Mouse (Mus musculus): ENCODE results near the gene Prmt1. TPM values are rescaled to one million over a fixed set of nuclear protein-coding genes. Genes with fewer than 3 reads are reported as not detected.
A peak's percentile ranks its signal among the peaks of the same experiment; 100 is the strongest.

Gene Prmt1
- polyA plus RNA-seq, 1 experiment from 2014 or later, result 186 TPM

- H3K36me3 ChIP-seq (ENCODE audit: control insufficient read depth, insufficient read depth, low read length), result peaks cover 18% of the 10 kb centered on the region
- peak within 1 kb of the TSS; percentile 96 for H3K27ac ChIP-seq (ENCODE audit: low read depth, low read length)
- DNase-seq (ENCODE audit: low spot score) (peak; percentile 99), ATAC-seq (replicated peaks; ENCODE audit: low FRiP score) (peak; percentile 84)
- H3K4me3 ChIP-seq (ENCODE audit: low read depth, low read length), result peak within 1 kb of the TSS; percentile 92
- H3K9ac ChIP-seq (ENCODE audit: low read depth, low read length), result peak within 1 kb of the TSS; percentile 96
- WGBS, result under 1% methylated on average over 68 of the region's 69 CpGs
- peak within 1 kb of the TSS; percentile 86 for H3K4me2 ChIP-seq
- 0 out of 2 replicates have a peak, but pooled peaks cover 5% of the 10 kb centered on the region for H3K27me3 ChIP-seq (replicated peaks; ENCODE audit: control insufficient read depth, insufficient read depth, low read length)
- H3K4me1 ChIP-seq (replicated peaks; ENCODE audit: control insufficient read depth, insufficient read depth, low read length), result peaks cover 26% of the 10 kb centered on the region
- no peaks in the 10 kb centered on the region for H3K9me3 ChIP-seq (ENCODE audit: control insufficient read depth, low read length)
Measured at GRCm38 (mm10) chr7:45015957-45016612, 29.7 kb upstream of the Prmt1 start, which contains the start of gene Scaf1. Scaf1 (minus strand) TSS chr7:45016363.

GRCm38 (mm10) chr7:45015344-45015956, 29.1 kb upstream of the Prmt1 start:
- peaks cover 26% of the 10 kb centered on the region for H3K4me1 ChIP-seq (replicated peaks; ENCODE audit: control insufficient read depth, insufficient read depth, low read length)
- WGBS, result 1% methylated on average over 20 of the region's 20 CpGs
- DNase-seq (ENCODE audit: low spot score), result no peak

GRCm38 (mm10) chr7:45014096-45014451, 27.7 kb upstream of the Prmt1 start:
- no peaks in the 10 kb centered on the region for H3K9me3 ChIP-seq (ENCODE audit: control insufficient read depth, low read length)
- no peak overlapping the region for H3K27ac ChIP-seq (ENCODE audit: low read depth, low read length)
- H3K9ac ChIP-seq (ENCODE audit: low read depth, low read length), result no peak overlapping the region
- no peak for DNase-seq (ENCODE audit: low spot score)
- ATAC-seq (replicated peaks; ENCODE audit: low FRiP score), result no peak
- peaks cover 32% of the 10 kb centered on the region for H3K36me3 ChIP-seq (ENCODE audit: control insufficient read depth, insufficient read depth, low read length)
- H3K4me3 ChIP-seq (ENCODE audit: low read depth, low read length), result no peak overlapping the region
- H3K27me3 ChIP-seq (replicated peaks; ENCODE audit: control insufficient read depth, insufficient read depth, low read length), result no peaks in the 10 kb centered on the region
- 92% methylated on average over 3 of the region's 3 CpGs for WGBS
- no peak overlapping the region for H3K4me2 ChIP-seq
- H3K4me1 ChIP-seq (replicated peaks; ENCODE audit: control insufficient read depth, insufficient read depth, low read length), result peaks cover 25% of the 10 kb centered on the region

More at GRCm38 (mm10) chr7:45015344-45015956, 29.1 kb upstream of the Prmt1 start:
- H3K27me3 ChIP-seq (replicated peaks; ENCODE audit: control insufficient read depth, insufficient read depth, low read length), result 0 out of 2 replicates have a peak, but pooled peaks cover 3% of the 10 kb centered on the region
- peak overlapping the region; percentile 96 for H3K9ac ChIP-seq (ENCODE audit: low read depth, low read length)
- peaks cover 19% of the 10 kb centered on the region for H3K36me3 ChIP-seq (ENCODE audit: control insufficient read depth, insufficient read depth, low read length)
- ATAC-seq (replicated peaks; ENCODE audit: low FRiP score), result no peak
- H3K4me2 ChIP-seq, result peak overlapping the region; percentile 86
- peak overlapping the region; percentile 92 for H3K4me3 ChIP-seq (ENCODE audit: low read depth, low read length)
- peak overlapping the region; percentile 95 for H3K27ac ChIP-seq (ENCODE audit: low read depth, low read length)
- no peaks in the 10 kb centered on the region for H3K9me3 ChIP-seq (ENCODE audit: control insufficient read depth, low read length)

- peak overlapping the region; percentile 21; the same call in 1 of the 2 replicates for H3K4me2 ChIP-seq
- H3K36me3 ChIP-seq (ENCODE audit: control insufficient read depth, insufficient read depth, low read length), result peaks cover 37% of the 10 kb centered on the region
- peaks cover 23% of the 10 kb centered on the region for H3K4me1 ChIP-seq (replicated peaks; ENCODE audit: control insufficient read depth, insufficient read depth, low read length)
- DNase-seq (ENCODE audit: low spot score) (no peak), ATAC-seq (replicated peaks; ENCODE audit: low FRiP score) (no peak)
- no peak overlapping the region for H3K4me3 ChIP-seq (ENCODE audit: low read depth, low read length)
- 95% methylated on average over 16 of the region's 16 CpGs for WGBS
- H3K27me3 ChIP-seq (replicated peaks; ENCODE audit: control insufficient read depth, insufficient read depth, low read length), result no peaks in the 10 kb centered on the region
- no peak overlapping the region for H3K27ac ChIP-seq (ENCODE audit: low read depth, low read length)
- H3K9me3 ChIP-seq (ENCODE audit: control insufficient read depth, low read length), result no peaks in the 10 kb centered on the region
- H3K9ac ChIP-seq (ENCODE audit: low read depth, low read length), result no peak overlapping the region; the same call in 1 of the 2 replicates
Measured at GRCm38 (mm10) chr7:45013366-45014095, 27.2 kb upstream of the Prmt1 start.

GRCm38 (mm10) chr7:45012824-45013223, 26.5 kb upstream of the Prmt1 start:
- Histone ChIP-seq H3K4me3 (ENCODE audit: low read depth, low read length) (no peak overlapping the region), H3K27ac (ENCODE audit: low read depth, low read length) (no peak overlapping the region), H3K4me2 (0 out of 2 replicates have a peak overlapping the region, but pooled peaks have one; percentile 21), H3K9me3 (ENCODE audit: control insufficient read depth, low read length) (no peaks in the 10 kb centered on the region), H3K27me3 (replicated peaks; ENCODE audit: control insufficient read depth, insufficient read depth, low read length) (no peaks in the 10 kb centered on the region), H3K9ac (ENCODE audit: low read depth, low read length) (no peak overlapping the region; the same call in 1 of the 2 replicates), H3K4me1 (replicated peaks; ENCODE audit: control insufficient read depth, insufficient read depth, low read length) (peaks cover 23% of the 10 kb centered on the region), H3K36me3 (ENCODE audit: control insufficient read depth, insufficient read depth, low read length) (peaks cover 44% of the 10 kb centered on the region)
- WGBS, result 74% methylated on average over 4 of the region's 4 CpGs
- ATAC-seq (replicated peaks; ENCODE audit: low FRiP score) (no peak), DNase-seq (ENCODE audit: low spot score) (no peak)

GRCm38 (mm10) chr7:45012011-45012410, 25.6 kb upstream of the Prmt1 start:
- peaks cover 52% of the 10 kb centered on the region for H3K36me3 ChIP-seq (ENCODE audit: control insufficient read depth, insufficient read depth, low read length)
- H3K9me3 ChIP-seq (ENCODE audit: control insufficient read depth, low read length), result no peaks in the 10 kb centered on the region
- no peaks in the 10 kb centered on the region for H3K27me3 ChIP-seq (replicated peaks; ENCODE audit: control insufficient read depth, insufficient read depth, low read length)
- no peak for DNase-seq (ENCODE audit: low spot score)
- H3K9ac ChIP-seq (ENCODE audit: low read depth, low read length), result no peak overlapping the region
- H3K4me1 ChIP-seq (replicated peaks; ENCODE audit: control insufficient read depth, insufficient read depth, low read length), result peaks cover 23% of the 10 kb centered on the region
- H3K4me2 ChIP-seq, result no peak overlapping the region
- no peak for ATAC-seq (replicated peaks; ENCODE audit: low FRiP score)
- WGBS, result 97% methylated on average over 6 of the region's 6 CpGs
- H3K27ac ChIP-seq (ENCODE audit: low read depth, low read length), result no peak overlapping the region
- no peak overlapping the region for H3K4me3 ChIP-seq (ENCODE audit: low read depth, low read length)

GRCm38 (mm10) chr7:45008411-45008810, 22.0 kb upstream of the Prmt1 start:
- 94% methylated on average over 19 of the region's 19 CpGs for WGBS
- Histone ChIP-seq H3K9ac (ENCODE audit: low read depth, low read length) (no peak overlapping the region), H3K4me2 (no peak overlapping the region), H3K27ac (ENCODE audit: low read depth, low read length) (no peak overlapping the region), H3K4me1 (replicated peaks; ENCODE audit: control insufficient read depth, insufficient read depth, low read length) (peaks cover 7% of the 10 kb centered on the region; the same call in 1 of the 2 replicates), H3K9me3 (ENCODE audit: control insufficient read depth, low read length) (no peaks in the 10 kb centered on the region), H3K36me3 (ENCODE audit: control insufficient read depth, insufficient read depth, low read length) (peaks cover 83% of the 10 kb centered on the region), H3K4me3 (ENCODE audit: low read depth, low read length) (no peak overlapping the region), H3K27me3 (replicated peaks; ENCODE audit: control insufficient read depth, insufficient read depth, low read length) (no peaks in the 10 kb centered on the region)
- DNase-seq (ENCODE audit: low spot score) (no peak), ATAC-seq (replicated peaks; ENCODE audit: low FRiP score) (no peak)

GRCm38 (mm10) chr7:45007846-45008245, 21.5 kb upstream of the Prmt1 start:
- Histone ChIP-seq H3K4me2 (no peak overlapping the region), H3K27ac (ENCODE audit: low read depth, low read length) (no peak overlapping the region), H3K9me3 (ENCODE audit: control insufficient read depth, low read length) (no peaks in the 10 kb centered on the region), H3K4me3 (ENCODE audit: low read depth, low read length) (no peak overlapping the region), H3K27me3 (replicated peaks; ENCODE audit: control insufficient read depth, insufficient read depth, low read length) (no peaks in the 10 kb centered on the region), H3K36me3 (ENCODE audit: control insufficient read depth, insufficient read depth, low read length) (peaks cover 83% of the 10 kb centered on the region), H3K4me1 (replicated peaks; ENCODE audit: control insufficient read depth, insufficient read depth, low read length) (peaks cover 2% of the 10 kb centered on the region; the same call in 1 of the 2 replicates), H3K9ac (ENCODE audit: low read depth, low read length) (no peak overlapping the region)
- no peak for ATAC-seq (replicated peaks; ENCODE audit: low FRiP score)
- 96% methylated on average over 30 of the region's 30 CpGs for WGBS
- DNase-seq (ENCODE audit: low spot score), result no peak

Data from liver, embryonic 11.5 days (tissue).